Mouse (Mus musculus) hindlimb bud, embryonic 11.5 days (tissue): ENCODE results near the gene Kcnn3.

Source experiments
- DNase-seq: peaks from one replicate; pipeline ENCODE4 v3.0.0-alpha.2; 2012; ENCODE audit warnings: low read depth, low spot score; ENCODE audit errors: extremely low spot score

Gene Kcnn3

DNA sequence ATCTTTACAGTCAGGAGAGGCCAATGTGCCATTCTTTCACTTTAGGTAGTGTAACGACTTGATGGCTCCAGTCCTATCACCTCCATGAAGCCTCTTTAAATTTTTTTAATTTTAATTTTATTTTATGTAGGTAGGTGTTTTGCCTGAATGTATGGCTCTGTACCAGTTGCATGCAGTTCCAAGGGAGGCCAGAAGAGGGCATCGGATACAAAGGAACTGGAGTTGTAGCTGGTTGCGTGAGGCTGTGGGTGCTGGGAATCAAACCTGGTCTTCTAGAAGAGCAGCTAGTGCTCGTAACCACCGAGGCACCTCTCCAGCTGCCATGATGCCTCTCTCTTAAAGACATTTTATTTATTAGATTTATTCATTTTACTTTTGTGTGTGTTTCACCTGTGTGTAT, 3.6 kb upstream of the Kcnn3 start:
- DNase-seq = no peak

GRCm38 (mm10) chr3:89520618-89521502, 896 bp downstream of the Kcnn3 start:
- DNase-seq = no peak

DNA sequence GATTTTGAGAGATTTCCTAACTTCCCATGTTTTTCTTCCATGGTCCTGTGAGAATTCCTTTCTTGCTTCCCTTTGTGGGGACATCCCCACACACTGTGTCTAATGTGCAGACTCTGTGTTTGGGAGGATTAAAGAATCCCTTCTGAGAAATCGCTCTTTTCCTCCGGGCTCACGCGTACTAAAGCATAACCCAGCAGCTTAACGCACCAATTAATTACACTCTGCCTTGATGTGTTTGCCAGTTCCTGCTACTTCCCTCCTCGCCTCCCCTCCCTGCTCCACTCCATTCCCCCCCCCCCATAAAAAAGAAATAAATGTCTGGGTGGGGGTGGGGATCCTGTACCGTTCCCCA, 1.5 kb downstream of the Kcnn3 start:
- DNase-seq = no peak

GRCm38 (mm10) chr3:89522450-89523128, 2.6 kb downstream of the Kcnn3 start:
- DNase-seq = no peak

GRCm38 (mm10) chr3:89526298-89527090, 6.5 kb downstream of the Kcnn3 start:
- no peak for DNase-seq

DNA sequence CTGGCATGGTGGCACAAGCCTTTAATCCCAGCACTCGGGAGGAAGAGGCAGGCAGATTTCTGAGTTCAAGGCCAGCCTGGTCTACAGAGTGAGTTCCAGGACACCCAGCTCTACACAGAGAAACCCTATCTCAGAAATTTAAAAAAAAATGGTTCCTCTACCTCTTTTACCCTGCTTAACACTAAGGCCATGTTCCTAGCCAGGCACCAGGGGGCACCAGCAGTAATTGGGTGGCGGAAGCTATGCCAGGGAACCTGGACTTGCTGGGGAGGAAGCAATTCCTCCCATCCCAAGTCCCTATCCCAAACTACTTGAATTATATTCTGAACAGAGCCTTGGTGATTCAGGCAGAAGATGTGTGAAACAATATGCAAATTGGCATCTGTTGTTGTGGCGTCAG, 9.8 kb downstream of the Kcnn3 start:
- no peak for DNase-seq

DNA sequence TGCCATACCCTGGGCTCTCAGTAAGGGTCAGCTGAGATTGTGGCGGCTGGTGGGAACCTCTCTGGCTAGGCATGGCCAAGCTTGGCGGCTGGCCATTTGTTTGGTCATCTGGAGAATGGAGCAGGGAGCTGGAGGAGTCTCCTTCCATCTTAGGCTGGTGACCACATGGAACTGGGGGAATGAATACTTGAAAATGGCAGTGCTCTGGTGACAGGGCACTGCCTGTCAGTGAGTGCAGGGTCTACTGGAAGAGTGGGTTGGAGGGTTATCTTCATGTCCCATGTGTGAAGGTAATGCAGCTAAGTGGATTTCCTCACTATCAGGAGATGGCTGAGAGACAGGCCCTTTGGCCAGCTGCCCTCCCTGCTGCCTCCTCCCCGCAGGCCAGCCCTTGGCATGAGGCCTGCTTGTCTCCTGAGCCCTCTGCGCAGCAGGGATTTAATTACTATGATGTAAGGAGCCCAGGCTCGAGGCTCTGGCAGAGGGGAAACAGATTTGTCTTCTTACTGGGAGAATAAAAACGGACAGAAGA, 14.7 kb downstream of the Kcnn3 start:
- no peak for DNase-seq

DNA sequence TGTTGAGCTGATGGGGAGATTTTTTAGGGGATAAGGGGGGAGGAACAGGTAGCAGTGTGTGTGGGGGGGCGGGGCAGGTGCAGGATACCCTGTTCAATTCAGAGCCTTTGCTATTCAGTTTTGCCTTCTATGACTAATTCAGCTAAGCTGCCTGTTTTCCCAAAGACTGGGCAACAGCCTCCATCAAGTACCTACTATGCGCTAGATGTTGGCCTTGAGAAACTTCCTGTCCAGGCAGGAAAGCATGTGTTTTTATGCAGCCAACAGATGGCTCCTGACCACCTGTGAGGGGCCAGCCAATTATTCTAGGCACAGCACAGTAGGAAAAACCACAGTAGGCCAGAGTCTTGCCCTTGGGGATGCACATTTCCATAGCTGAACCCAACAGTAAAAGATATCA, 15.2 kb downstream of the Kcnn3 start:
- no peak for DNase-seq

GRCm38 (mm10) chr3:89539036-89539739, 19.2 kb downstream of the Kcnn3 start:
- DNase-seq = no peak

DNA sequence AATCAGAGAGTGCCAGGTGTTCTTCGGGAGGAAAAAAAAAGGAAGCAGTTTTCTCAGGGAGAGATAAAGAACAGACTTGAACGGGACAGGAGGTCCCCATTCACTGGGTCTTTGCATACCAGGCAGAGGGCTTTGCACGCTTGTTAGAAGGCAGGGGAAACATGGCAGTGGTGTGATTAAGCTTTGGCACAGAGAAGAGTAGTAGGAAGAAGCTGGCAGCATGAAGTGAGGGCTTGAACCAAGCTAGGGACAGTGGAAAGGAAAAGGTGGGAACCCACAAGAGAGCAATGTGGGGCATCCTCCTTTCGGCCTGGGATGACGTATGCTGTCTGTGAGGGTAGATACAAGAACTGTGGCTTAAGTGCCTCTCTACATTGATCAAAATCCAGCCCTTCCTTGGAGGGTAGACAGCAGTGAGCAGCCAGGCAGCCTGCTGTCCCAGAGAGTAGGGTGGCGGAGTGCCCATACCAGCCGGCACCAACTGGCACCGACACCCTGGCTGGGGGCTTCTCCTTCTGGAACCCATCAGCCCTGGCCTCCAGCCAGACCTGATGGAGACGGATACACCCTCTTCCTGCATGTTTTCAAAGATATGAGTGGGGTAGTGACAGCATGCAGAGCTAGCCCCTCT, 19.9 kb downstream of the Kcnn3 start:
- no peak for DNase-seq

- DNase-seq = no peak
Measured at GRCm38 (mm10) chr3:89540371-89540743, 20.4 kb downstream of the Kcnn3 start.

DNA sequence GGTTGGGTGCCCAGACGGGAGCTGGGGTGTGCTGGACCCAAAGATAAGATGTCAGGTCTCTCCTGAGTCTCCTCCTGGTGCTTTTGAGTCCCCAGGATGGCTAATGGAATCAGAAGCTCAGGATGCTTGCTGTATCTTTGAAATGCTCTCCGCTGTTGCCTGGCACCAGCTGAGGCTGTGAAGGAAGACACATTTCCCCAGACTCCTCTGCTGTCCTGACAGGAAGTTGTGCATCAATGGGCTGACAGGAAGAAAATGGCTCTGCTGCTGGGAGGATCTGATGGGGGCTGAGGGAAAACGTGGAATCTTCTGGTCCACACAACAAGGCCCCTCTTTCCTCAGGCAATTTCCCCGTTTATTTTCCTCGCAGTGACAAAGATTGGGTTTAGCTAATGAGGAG, 27.0 kb downstream of the Kcnn3 start:
- DNase-seq = no peak

GRCm38 (mm10) chr3:89548805-89549204, 28.8 kb downstream of the Kcnn3 start:
- DNase-seq = no peak

- DNase-seq = no peak
Measured at GRCm38 (mm10) chr3:89549488-89549887, 29.5 kb downstream of the Kcnn3 start.

GRCm38 (mm10) chr3:89551880-89552279, 31.9 kb downstream of the Kcnn3 start:
- no peak for DNase-seq

DNA sequence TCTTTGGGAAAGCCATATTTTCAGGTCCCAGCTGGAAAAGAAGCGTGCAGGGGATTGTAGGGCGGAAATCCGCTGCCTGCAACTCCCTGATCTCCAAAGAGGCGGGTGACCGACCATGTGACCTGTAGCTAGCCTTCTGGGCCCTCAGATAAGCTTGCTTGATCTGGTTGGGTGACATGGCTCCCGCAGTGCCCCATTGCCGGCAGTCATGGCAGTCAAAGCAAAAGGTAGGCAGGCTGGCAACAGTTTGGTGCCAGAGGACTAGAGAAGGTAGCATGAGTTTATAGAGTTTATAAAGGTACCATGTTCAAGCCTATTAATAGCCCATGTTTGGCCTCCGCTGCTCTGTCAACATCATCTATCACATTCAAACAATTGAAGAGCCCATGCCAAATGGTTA, 33.5 kb downstream of the Kcnn3 start:
- no peak for DNase-seq

DNA sequence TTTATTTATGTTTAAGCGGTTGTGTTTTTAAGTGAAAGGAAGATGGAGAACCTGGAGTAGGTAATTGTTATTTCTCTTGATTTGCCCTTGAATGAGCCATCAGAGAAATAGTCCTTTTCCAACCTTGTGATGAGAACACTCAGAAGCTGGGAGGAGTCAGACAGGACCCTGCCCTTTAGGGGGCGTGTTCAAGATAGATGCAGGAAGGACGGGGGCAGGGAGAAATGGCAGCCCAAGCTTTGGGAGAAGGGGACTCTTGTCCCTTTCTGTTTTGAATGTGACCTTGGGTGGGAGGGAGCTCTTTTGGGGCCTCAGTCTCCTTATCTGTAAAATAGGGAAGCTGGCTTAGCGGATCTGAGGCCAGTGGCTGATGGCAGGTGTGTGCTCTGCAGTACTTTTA, 34.0 kb downstream of the Kcnn3 start:
- DNase-seq = no peak

DNA sequence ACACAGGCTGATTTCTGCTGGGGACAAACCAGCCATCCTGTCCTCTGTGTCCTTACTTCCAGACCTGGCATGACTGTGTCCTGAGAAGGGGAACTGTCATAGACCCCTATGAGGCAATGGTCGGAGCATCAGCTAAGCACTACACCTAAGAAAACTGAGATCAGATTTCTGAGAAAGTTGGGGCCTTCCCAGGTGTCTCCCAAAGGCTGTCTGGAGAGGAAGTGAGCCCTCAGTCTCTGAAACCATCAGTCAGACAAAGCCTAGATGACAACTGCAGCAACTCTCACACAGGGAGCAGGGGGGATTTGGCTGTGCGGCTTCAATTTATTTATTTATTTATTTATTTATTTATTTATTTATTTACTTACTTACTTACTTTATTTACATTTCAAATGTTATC, 34.6 kb downstream of the Kcnn3 start:
- DNase-seq = no peak

- no peak for DNase-seq
Measured at GRCm38 (mm10) chr3:89557811-89558210, 37.8 kb downstream of the Kcnn3 start.
